Mouse (Mus musculus) adrenal gland, postnatal 14 days (tissue): ENCODE measurements around the gene Cdk18. TPM values are rescaled to one million over a fixed set of nuclear protein-coding genes. Genes with fewer than 3 reads are reported as not detected.

Experiments used
- DNase-seq: peaks from one replicate; pipeline ENCODE4 v3.0.0; 2021; ENCODE audit warnings: mixed read lengths
- total RNA-seq: library from RNA; stranded (reverse); gene quantifications from 2 replicates; pipeline ENCODE4 v1.2.3, GENCODE M21; 2021

Gene Cdk18
- total RNA-seq, 1 experiment from 2014 or later, result 17.9 TPM

- peak; percentile 39 for DNase-seq
Measured at GRCm38 (mm10) chr1:132150171-132150570, 10.7 kb upstream of the Cdk18 start.

- no peak for DNase-seq
Measured at GRCm38 (mm10) chr1:132149410-132149809, 9.9 kb upstream of the Cdk18 start.

GRCm38 (mm10) chr1:132145973-132146685 is 6.6 kb upstream of the Cdk18 start:
- DNase-seq, result peak; percentile 50

- no peak for DNase-seq
Measured at GRCm38 (mm10) chr1:132144837-132145236, 5.4 kb upstream of the Cdk18 start.

GRCm38 (mm10) chr1:132144223-132144622 is 4.7 kb upstream of the Cdk18 start:
- DNase-seq, result no peak

GRCm38 (mm10) chr1:132143730-132144129 is 4.2 kb upstream of the Cdk18 start:
- no peak for DNase-seq

- DNase-seq, result peak; percentile 56
Measured at GRCm38 (mm10) chr1:132143079-132143478, 3.6 kb upstream of the Cdk18 start.

GRCm38 (mm10) chr1:132141753-132142152 is 2.3 kb upstream of the Cdk18 start:
- DNase-seq, result peak; percentile 41

GRCm38 (mm10) chr1:132141166-132141565 is 1.7 kb upstream of the Cdk18 start:
- no peak for DNase-seq

- no peak for DNase-seq
Measured at GRCm38 (mm10) chr1:132140574-132140973, 1.1 kb upstream of the Cdk18 start.

- peak; percentile 72 for DNase-seq
Measured at GRCm38 (mm10) chr1:132140171-132140570, 687 bp upstream of the Cdk18 start.

- no peak for DNase-seq
Measured at GRCm38 (mm10) chr1:132138576-132139415, 688 bp downstream of the Cdk18 start.

GRCm38 (mm10) chr1:132137935-132138575 is 1.4 kb downstream of the Cdk18 start:
- DNase-seq, result peak; percentile 44

GRCm38 (mm10) chr1:132136847-132137246 is 2.6 kb downstream of the Cdk18 start:
- no peak for DNase-seq

GRCm38 (mm10) chr1:132135631-132136030 is 3.9 kb downstream of the Cdk18 start:
- DNase-seq, result no peak

- DNase-seq, result no peak
Measured at GRCm38 (mm10) chr1:132128311-132128710, 11.2 kb downstream of the Cdk18 start.

- peak; percentile 43 for DNase-seq
Measured at GRCm38 (mm10) chr1:132125803-132126405, 13.6 kb downstream of the Cdk18 start.

GRCm38 (mm10) chr1:132125249-132125648 is 14.2 kb downstream of the Cdk18 start:
- DNase-seq, result peak; percentile 38

GRCm38 (mm10) chr1:132123420-132124014 is 16.0 kb downstream of the Cdk18 start:
- no peak for DNase-seq

GRCm38 (mm10) chr1:132121895-132122294 is 17.6 kb downstream of the Cdk18 start:
- DNase-seq, result no peak

GRCm38 (mm10) chr1:132121236-132121635 is 18.2 kb downstream of the Cdk18 start:
- peak; percentile 92 for DNase-seq

GRCm38 (mm10) chr1:132116606-132117005 is 22.9 kb downstream of the Cdk18 start:
- peak; percentile 83 for DNase-seq
